Mouse (Mus musculus): ENCODE measurements at regions not wholly inside any gene's neighbourhood (a gene's known extent, or its start where the extent isn't known, plus 50 kb on each side); places are given as distances from the start of the nearest gene placed in this dataset.

DNA sequence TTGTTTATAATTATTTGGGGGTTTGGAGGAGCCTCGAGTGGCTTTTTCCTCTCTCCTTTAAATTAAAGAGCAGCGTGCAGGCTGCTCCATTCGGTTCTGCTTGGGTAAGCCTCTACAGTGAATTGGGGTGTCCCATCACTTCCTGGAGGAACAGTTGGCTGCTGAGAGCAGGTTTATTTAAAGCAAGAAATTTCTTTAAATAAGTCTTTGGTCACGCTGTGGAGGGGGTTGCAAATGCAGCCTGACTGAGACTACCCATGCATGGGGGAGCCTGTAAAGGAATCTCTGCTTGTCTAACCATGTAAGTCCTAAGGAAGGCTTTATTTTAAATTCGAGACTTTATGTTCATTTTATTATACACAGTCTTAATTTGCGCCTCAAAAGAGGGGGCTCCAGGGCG is 303.7 kb upstream of the Arglu1 start:
- Histone ChIP-seq H3K9ac (ENCODE audit: low read depth, low read length) (no peak overlapping the region), H3K9me3 (replicated peaks; ENCODE audit: control insufficient read depth, low read length, poor library complexity, severe bottlenecking) (no peaks in the 10 kb centered on the region), H3K36me3 (ENCODE audit: control insufficient read depth, insufficient read depth, low read length) (no peaks in the 10 kb centered on the region), H3K4me2 (ENCODE audit: low read length) (peak overlapping the region; percentile 75), H3K4me1 (ENCODE audit: control insufficient read depth, insufficient read depth, low read length) (peaks cover 24% of the 10 kb centered on the region), H3K27me3 (ENCODE audit: control insufficient read depth, insufficient read depth, low read depth, low read length) (no peaks in the 10 kb centered on the region), H3K27ac (ENCODE audit: low read length) (no peak overlapping the region), H3K4me3 (ENCODE audit: low read depth, low read length) (no peak overlapping the region)
- ATAC-seq = peak; percentile 47
- 12% methylated on average over 7 of the region's 7 CpGs for WGBS

DNA sequence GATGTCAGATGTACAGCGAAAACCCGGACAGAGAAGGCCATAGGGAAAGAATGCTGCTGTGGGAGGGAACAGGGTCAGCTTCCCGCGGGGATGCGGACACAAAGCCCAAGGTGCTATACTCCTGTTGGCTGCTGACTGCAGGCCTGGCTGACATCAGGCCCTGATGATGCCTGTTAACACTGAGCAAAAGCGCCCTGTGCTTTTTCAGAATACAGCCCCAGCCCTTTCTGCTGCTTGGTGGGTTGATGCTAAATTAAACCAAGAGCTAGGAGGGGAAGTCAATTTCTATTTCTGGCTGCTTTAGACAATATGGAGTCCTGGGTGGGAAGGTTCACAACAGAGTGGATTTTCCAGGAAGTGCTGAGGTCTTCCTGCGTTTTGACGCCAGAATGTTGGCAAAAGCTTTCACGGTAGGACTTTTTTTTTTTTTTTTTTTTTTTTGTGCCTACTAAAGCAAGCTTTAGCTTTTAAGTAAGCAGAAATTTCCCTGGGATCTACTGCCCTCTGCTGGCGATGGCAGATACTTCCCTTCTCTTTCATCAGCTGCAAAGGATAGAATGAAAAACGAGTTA is 302.2 kb upstream of the Arglu1 start:
- no peaks in the 10 kb centered on the region for H3K36me3 ChIP-seq (ENCODE audit: control insufficient read depth, insufficient read depth, low read length)
- peaks cover 24% of the 10 kb centered on the region for H3K4me1 ChIP-seq (ENCODE audit: control insufficient read depth, insufficient read depth, low read length)
- no peaks in the 10 kb centered on the region for H3K27me3 ChIP-seq (ENCODE audit: control insufficient read depth, insufficient read depth, low read depth, low read length)
- ATAC-seq = peak; percentile 43; the same call in 1 of the 2 replicates
- 4% methylated on average over 11 of the region's 11 CpGs for WGBS
- H3K9ac ChIP-seq (ENCODE audit: low read depth, low read length) = peak overlapping the region; percentile 36; the same call in 1 of the 2 replicates
- H3K4me2 ChIP-seq (ENCODE audit: low read length) = peak overlapping the region; percentile 22
- H3K9me3 ChIP-seq (replicated peaks; ENCODE audit: control insufficient read depth, low read length, poor library complexity, severe bottlenecking) = no peaks in the 10 kb centered on the region
- H3K27ac ChIP-seq (ENCODE audit: low read length) = peak overlapping the region; percentile 60; the same call in 1 of the 2 replicates
- H3K4me3 ChIP-seq (ENCODE audit: low read depth, low read length) = no peak overlapping the region

DNA sequence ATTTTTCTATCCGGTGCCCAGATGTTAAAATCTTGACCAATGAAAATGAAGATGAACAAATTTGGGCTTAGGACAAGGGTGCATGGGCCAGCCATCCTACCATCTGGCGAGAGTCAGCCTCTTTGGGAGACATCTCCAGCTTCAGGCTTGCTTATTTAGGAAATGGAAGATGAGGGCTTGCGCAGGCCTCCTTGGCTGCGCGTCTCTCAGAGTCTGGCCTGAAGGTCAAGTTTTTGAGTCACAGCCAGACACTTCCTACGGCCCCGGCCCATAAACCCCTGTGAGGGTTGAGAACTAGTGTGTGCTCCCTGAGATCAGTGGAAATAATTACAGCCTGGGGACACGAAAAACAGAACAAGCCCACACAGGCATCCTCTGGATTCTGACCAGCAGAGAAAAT is 300.7 kb upstream of the Arglu1 start:
- Histone ChIP-seq H3K36me3 (ENCODE audit: control insufficient read depth, insufficient read depth, low read length) (no peaks in the 10 kb centered on the region), H3K27me3 (ENCODE audit: control insufficient read depth, insufficient read depth, low read depth, low read length) (no peaks in the 10 kb centered on the region), H3K4me3 (ENCODE audit: low read depth, low read length) (no peak overlapping the region), H3K9ac (ENCODE audit: low read depth, low read length) (no peak overlapping the region), H3K4me2 (ENCODE audit: low read length) (no peak overlapping the region), H3K27ac (ENCODE audit: low read length) (no peak overlapping the region), H3K9me3 (replicated peaks; ENCODE audit: control insufficient read depth, low read length, poor library complexity, severe bottlenecking) (no peaks in the 10 kb centered on the region), H3K4me1 (ENCODE audit: control insufficient read depth, insufficient read depth, low read length) (peaks cover 24% of the 10 kb centered on the region)
- WGBS = 83% methylated on average over 8 of the region's 8 CpGs
- no peak for ATAC-seq

DNA sequence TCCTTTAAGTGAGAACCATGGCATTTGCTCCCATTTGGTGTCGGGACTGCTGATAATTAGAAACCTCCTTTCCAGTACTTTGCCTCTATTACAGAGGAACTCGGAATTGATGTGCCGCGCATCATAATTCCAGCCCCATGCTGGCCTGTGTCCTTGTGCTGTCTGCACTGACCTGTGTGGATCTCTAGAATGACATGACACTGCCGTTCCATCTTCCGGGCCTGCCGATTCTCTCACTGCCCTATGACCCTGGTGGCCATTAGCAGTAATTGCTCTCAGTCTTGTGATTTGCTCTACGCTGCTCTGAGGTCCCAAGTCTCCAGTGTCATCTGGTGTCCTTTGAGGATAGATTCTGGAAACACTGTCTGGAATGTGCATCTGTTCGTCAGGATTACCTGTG is 295.7 kb upstream of the Arglu1 start:
- H3K4me1 ChIP-seq (ENCODE audit: control insufficient read depth, insufficient read depth, low read length) = peaks cover 6% of the 10 kb centered on the region
- WGBS = 77% methylated on average over 9 of the region's 9 CpGs

DNA sequence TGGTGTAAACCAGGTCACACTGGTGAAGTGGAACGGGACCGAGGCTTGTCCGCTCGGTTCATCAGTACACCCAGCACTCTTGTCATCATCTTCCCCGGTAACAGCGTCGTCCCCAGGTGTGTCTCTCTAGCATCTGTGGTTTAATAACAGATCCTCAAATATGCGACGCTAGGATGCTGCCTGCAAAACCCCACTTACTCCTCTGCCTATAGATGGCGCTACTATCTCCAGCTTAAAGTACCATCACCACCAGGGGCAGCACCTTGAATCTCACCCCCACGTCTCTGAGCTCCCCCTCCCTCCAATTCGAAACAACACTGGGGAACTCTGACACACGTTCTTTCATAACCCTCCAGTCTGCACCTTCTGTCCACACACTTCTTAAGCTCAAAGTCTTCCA is 295.1 kb upstream of the Arglu1 start:
- no peaks in the 10 kb centered on the region for H3K36me3 ChIP-seq (ENCODE audit: control insufficient read depth, insufficient read depth, low read length)
- 85% methylated on average over 13 of the region's 13 CpGs for WGBS
- no peak overlapping the region for H3K27ac ChIP-seq (ENCODE audit: low read length)
- no peaks in the 10 kb centered on the region for H3K9me3 ChIP-seq (replicated peaks; ENCODE audit: control insufficient read depth, low read length, poor library complexity, severe bottlenecking)
- no peaks in the 10 kb centered on the region for H3K27me3 ChIP-seq (ENCODE audit: control insufficient read depth, insufficient read depth, low read depth, low read length)
- no peak overlapping the region for H3K9ac ChIP-seq (ENCODE audit: low read depth, low read length)
- no peak overlapping the region for H3K4me3 ChIP-seq (ENCODE audit: low read depth, low read length)
- H3K4me2 ChIP-seq (ENCODE audit: low read length) = no peak overlapping the region
- H3K4me1 ChIP-seq (ENCODE audit: control insufficient read depth, insufficient read depth, low read length) = peaks cover 6% of the 10 kb centered on the region
- ATAC-seq = no peak

More for the DNA sequence above, 295.7 kb upstream of the Arglu1 start:
- no peaks in the 10 kb centered on the region for H3K27me3 ChIP-seq (ENCODE audit: control insufficient read depth, insufficient read depth, low read depth, low read length)
- H3K4me2 ChIP-seq (ENCODE audit: low read length) = no peak overlapping the region
- no peak for ATAC-seq
- no peaks in the 10 kb centered on the region for H3K9me3 ChIP-seq (replicated peaks; ENCODE audit: control insufficient read depth, low read length, poor library complexity, severe bottlenecking)
- H3K36me3 ChIP-seq (ENCODE audit: control insufficient read depth, insufficient read depth, low read length) = no peaks in the 10 kb centered on the region
- H3K4me3 ChIP-seq (ENCODE audit: low read depth, low read length) = no peak overlapping the region
- no peak overlapping the region for H3K27ac ChIP-seq (ENCODE audit: low read length)
- no peak overlapping the region for H3K9ac ChIP-seq (ENCODE audit: low read depth, low read length)

DNA sequence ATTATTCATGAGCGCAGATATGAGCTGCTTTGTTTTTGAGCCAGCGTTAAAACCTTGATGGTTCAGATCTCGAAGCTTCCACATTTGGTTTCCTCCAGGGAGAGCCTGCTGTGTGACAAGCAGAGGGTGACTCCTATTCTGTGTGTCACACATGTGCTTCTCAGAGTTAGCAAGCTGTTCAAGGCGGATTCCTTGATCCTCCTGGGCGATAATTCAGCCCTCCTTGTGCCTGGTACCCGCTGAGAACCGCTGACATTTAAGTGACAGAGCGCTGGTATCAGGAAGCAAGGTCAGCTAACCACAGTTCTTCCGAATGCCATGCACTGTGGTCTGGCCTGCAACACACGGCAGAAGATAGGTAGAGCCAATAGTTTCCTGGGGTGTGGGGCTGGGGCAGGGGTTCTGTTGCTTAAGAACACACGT is 294.5 kb upstream of the Arglu1 start:
- Histone ChIP-seq H3K9me3 (replicated peaks; ENCODE audit: control insufficient read depth, low read length, poor library complexity, severe bottlenecking) (no peaks in the 10 kb centered on the region), H3K36me3 (ENCODE audit: control insufficient read depth, insufficient read depth, low read length) (no peaks in the 10 kb centered on the region), H3K4me1 (ENCODE audit: control insufficient read depth, insufficient read depth, low read length) (peaks cover 6% of the 10 kb centered on the region), H3K27me3 (ENCODE audit: control insufficient read depth, insufficient read depth, low read depth, low read length) (no peaks in the 10 kb centered on the region), H3K4me2 (ENCODE audit: low read length) (peak overlapping the region; percentile 38), H3K4me3 (ENCODE audit: low read depth, low read length) (no peak overlapping the region), H3K27ac (ENCODE audit: low read length) (no peak overlapping the region), H3K9ac (ENCODE audit: low read depth, low read length) (no peak overlapping the region)
- ATAC-seq = peak; percentile 52
- 29% methylated on average over 11 of the region's 11 CpGs for WGBS

DNA sequence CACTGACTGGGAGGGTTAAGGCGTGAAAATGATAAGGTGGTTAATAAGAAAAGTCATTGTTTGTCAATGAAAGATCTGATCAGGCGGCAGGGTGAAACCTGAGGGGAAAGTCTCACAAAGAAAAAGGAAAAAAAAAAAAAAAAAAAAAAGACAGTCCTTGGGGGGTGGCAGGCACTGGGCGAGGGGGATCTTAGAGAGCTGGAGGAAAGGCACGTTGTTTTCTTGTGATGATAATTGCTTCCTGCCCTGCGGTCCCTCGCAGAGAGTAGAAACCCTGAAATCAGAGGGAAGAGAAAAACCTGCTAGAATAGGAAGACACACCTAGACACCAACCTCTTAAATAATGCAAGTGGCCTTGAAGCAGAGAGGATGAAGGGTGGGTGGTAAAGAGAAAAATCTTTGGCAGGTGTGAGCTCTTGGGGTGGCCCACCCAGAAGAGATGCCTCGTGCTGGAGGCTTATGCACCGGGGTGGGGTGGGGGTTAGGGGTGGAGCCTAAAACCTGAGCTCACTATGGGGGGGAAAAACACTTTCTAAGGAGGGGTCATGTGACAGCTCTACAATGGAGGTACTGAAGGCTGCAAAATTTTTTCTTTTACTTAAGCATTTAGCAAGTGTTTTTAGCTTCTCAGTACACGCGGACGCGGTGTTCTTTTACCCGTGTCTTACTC is 294.0 kb upstream of the Arglu1 start:
- WGBS = 13% methylated on average over 13 of the region's 13 CpGs
- ATAC-seq = peak; percentile 43
- Histone ChIP-seq H3K9me3 (replicated peaks; ENCODE audit: control insufficient read depth, low read length, poor library complexity, severe bottlenecking) (no peaks in the 10 kb centered on the region), H3K36me3 (ENCODE audit: control insufficient read depth, insufficient read depth, low read length) (no peaks in the 10 kb centered on the region), H3K4me2 (ENCODE audit: low read length) (peak overlapping the region; percentile 38), H3K4me3 (ENCODE audit: low read depth, low read length) (no peak overlapping the region), H3K27ac (ENCODE audit: low read length) (no peak overlapping the region), H3K9ac (ENCODE audit: low read depth, low read length) (no peak overlapping the region), H3K4me1 (ENCODE audit: control insufficient read depth, insufficient read depth, low read length) (peaks cover 6% of the 10 kb centered on the region), H3K27me3 (ENCODE audit: control insufficient read depth, insufficient read depth, low read depth, low read length) (no peaks in the 10 kb centered on the region)

DNA sequence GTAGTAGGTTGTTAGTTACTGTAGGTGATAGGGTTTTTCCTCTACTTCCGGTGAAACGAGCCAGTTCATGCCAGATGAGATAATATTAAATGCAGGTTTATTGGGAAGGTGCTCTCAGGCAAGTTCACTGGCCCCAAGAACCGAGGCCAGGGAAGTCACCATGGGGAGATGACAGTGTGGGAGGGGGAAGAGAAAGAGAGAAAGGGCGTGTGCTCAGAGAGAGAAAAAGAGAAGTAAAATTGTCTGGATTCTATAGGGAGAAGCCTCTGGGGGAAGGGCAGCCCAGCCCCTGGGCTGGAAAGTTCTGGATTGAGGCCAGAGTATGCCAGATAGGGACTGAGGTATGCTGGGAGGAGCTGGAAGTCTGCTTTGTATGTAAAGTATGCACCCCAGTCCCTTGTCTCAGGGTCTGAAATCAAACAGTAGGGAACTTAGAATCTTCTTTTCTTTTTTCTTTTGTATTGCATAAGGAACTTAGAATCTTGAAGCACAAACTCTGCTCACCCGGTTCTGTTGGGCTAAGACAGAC is 292.9 kb upstream of the Arglu1 start:
- H3K4me2 ChIP-seq (ENCODE audit: low read length) = no peak overlapping the region
- no peak for ATAC-seq
- 58% methylated on average over 5 of the region's 5 CpGs for WGBS
- H3K36me3 ChIP-seq (ENCODE audit: control insufficient read depth, insufficient read depth, low read length) = no peaks in the 10 kb centered on the region
- no peaks in the 10 kb centered on the region for H3K27me3 ChIP-seq (ENCODE audit: control insufficient read depth, insufficient read depth, low read depth, low read length)
- no peak overlapping the region for H3K27ac ChIP-seq (ENCODE audit: low read length)
- no peak overlapping the region for H3K4me3 ChIP-seq (ENCODE audit: low read depth, low read length)
- no peaks in the 10 kb centered on the region for H3K9me3 ChIP-seq (replicated peaks; ENCODE audit: control insufficient read depth, low read length, poor library complexity, severe bottlenecking)
- H3K9ac ChIP-seq (ENCODE audit: low read depth, low read length) = no peak overlapping the region
- H3K4me1 ChIP-seq (ENCODE audit: control insufficient read depth, insufficient read depth, low read length) = peaks cover 6% of the 10 kb centered on the region

DNA sequence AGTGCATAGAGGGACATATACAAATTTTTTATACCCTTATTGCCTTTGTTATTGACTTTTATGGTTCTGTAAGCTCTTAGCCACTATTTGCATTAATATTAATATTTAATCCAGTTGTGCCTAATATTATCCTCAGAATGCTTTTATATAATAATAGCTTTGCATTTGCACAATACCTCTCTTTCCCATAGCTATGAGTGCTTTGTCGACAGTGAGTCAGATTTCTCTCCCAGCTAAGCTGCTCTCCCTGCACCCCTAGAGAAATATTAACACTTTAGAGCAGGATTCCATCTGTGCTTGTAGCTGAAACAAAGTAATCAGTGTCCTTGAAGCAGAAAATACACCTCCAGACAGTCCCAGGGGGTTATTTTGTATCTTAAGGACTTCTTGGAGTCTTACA is 288.6 kb upstream of the Arglu1 start:
- H3K4me3 ChIP-seq (ENCODE audit: low read depth, low read length) = no peak overlapping the region
- WGBS = 30% methylated on average over 1 of the region's 1 CpGs
- no peak overlapping the region for H3K27ac ChIP-seq (ENCODE audit: low read length)
- H3K4me1 ChIP-seq (ENCODE audit: control insufficient read depth, insufficient read depth, low read length) = no peaks in the 10 kb centered on the region; the same call in 1 of the 2 replicates
- no peaks in the 10 kb centered on the region for H3K36me3 ChIP-seq (ENCODE audit: control insufficient read depth, insufficient read depth, low read length)
- H3K27me3 ChIP-seq (ENCODE audit: control insufficient read depth, insufficient read depth, low read depth, low read length) = no peaks in the 10 kb centered on the region
- no peak overlapping the region for H3K4me2 ChIP-seq (ENCODE audit: low read length)
- no peak for ATAC-seq
- H3K9ac ChIP-seq (ENCODE audit: low read depth, low read length) = no peak overlapping the region
- no peaks in the 10 kb centered on the region for H3K9me3 ChIP-seq (replicated peaks; ENCODE audit: control insufficient read depth, low read length, poor library complexity, severe bottlenecking)

All from midbrain, embryonic 16.5 days (tissue).